Mouse (Mus musculus): Measurements from ENCODE around the gene Mark4.

The Mark4 gene

DNA sequence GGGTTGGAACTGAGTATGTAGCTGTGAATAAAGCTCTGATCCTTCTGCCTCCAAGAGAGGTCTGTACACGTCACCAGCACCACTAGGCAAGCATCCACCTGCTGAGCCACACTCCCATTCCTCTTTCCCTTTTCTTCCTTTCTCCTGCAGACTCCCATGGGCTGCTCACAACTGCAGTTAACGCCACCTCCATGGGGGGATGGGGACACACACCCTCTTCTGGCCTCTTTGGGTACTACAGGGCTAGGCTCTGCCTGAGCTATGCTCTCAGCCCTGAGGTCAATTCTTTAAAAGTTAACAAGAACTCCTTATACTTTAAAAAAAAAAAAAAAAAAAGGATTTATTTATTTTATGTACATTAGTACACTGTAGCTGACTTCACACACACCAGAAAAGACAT is 26.1 kb downstream of the Mark4 start:
- no peak for DNase-seq

DNA sequence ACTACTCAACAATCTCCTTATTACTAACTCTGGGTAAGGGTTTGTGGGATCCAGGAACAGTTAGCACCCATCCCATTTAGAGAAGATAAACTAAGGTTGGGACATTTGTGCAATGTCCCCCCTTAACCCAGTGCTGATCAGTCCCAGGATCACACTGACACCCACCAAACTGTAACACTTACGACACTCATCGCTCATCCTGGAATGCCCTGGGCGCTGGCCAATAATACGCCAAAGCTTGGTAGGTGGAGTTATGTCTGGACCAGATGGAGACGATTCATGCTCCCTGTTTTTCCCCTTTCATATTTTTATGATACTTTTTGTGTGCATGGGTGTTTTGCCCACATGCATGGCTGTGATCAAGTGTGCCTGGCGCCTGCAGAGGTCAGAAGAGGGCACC is 28.2 kb downstream of the Mark4 start:
- DNase-seq = no peak

DNA sequence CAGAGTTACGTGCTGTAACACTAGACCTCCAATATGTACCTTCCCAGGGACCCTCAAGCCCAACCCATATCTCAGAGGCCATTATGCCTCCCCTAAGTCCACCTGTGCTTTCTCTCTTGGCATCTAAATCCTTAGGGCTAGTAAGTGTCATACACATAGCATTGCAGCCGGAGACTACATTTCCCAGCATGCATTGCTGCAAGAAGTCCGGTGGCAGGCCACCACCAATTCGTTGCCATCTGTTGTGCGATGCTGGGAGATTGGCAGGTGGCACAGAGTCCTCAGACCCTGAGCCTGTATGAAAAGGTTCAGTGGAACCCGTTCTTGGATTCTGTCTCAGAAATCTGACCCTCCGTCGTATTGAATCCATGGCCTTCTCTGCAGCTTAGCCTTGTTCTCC is 28.9 kb downstream of the Mark4 start:
- DNase-seq = no peak

DNA sequence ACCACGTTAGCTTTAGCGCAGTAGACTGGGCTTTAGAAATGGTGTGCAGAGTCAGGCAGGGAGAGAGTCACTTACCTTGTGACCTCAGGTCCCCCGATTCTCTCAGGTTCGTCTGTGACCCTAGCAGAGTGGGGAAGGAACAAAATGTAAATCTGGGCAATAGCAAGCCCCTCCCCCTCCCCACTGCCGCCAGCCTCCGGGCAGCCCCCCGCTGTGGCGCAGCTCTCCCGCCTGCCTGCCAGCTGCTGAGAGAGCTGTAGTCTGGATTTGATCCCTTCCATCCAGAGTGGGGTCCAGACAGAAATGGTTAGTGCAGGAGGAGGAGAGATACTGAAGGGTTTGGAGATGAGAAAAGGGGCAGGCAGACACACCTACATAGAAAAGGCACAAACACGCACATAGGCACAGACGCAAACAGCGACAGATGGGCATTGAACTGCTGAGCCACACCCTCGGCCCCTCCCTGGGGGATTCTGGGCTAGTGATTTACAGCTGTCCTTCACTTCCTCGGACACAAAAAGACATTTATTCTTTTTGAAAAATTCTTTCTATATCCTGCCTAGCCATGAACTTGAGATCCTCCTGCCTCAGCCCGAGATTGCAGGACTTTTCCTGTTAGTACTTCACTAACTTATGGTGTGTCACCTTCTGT is 30.5 kb downstream of the Mark4 start:
- no peak for DNase-seq

DNA sequence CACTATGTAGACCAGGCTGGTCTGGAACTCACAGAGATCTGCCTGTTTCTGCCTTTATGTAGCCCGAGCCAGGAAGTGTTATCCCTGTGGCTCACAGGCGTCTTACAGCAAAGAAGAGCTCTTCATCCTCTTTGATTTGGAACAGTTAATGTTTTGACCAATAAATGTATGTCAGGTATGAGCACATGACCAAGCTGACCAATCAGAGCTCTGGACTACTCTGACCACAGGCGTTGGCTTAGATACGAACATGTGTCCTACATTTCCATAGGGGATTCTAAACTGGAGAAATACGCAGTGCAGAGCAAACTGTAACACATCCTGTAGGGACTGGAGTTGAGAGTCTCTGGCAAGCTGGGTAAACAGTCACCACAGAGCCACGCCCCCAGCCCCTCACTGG is 31.7 kb downstream of the Mark4 start:
- DNase-seq = no peak

DNA sequence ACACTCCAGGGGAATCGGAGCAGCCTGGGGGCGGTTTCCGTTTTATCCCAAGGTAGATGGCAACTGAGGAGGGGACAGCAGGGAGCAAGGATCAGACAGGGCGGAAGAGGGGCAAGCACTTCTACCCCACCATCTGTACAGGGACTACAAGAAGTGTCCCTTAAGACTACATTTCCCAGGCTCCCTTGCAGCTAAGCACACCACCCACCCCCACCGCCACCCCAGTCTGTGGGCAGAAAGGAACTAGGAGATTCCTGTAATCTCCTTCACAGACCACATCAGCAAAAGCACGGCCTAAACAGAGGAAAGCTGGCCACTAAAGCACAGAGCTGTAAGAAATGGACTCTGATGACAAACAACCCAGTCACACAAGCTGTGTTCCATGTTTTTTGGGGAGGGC is 32.3 kb downstream of the Mark4 start:
- DNase-seq = no peak

DNA sequence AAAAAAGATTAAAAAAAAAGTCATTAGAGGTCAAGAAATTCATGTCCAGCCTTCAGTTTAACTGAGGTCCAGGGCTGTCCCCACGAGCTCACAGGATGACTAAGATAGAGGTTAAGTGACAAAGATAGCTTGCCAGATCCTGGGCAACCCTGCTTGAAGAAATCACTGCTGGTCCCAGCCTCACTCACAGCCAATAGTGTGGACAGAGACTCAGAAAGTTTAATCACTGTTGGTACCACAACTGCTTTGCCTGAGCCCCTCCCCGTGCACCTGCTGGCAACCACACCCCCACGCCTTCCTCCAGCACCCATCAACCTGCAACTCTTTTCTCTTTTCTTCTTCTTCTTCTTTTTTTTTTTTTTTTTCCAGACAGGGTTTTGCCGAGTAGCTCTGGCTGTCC is 34.6 kb downstream of the Mark4 start:
- DNase-seq = no peak

DNA sequence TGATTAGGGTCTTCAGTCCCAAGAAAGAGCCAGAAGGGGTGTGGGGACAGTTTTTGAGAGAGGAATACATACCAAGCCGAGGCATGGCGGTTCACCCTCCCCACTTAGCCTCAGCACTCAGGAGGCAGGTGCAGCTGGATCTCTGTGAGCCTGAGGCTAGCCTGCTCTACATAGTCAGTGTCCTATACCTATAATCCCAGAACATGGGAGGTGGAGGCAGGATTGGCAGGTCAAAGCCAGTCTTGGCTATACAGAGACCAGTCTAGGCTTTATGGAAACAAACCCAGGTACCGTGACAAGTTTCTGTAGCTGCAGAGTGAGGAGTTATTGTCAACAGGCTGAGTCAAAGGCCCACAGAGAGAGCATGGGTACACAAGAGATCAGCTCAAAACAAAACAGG is 35.5 kb downstream of the Mark4 start:
- DNase-seq = no peak

DNA sequence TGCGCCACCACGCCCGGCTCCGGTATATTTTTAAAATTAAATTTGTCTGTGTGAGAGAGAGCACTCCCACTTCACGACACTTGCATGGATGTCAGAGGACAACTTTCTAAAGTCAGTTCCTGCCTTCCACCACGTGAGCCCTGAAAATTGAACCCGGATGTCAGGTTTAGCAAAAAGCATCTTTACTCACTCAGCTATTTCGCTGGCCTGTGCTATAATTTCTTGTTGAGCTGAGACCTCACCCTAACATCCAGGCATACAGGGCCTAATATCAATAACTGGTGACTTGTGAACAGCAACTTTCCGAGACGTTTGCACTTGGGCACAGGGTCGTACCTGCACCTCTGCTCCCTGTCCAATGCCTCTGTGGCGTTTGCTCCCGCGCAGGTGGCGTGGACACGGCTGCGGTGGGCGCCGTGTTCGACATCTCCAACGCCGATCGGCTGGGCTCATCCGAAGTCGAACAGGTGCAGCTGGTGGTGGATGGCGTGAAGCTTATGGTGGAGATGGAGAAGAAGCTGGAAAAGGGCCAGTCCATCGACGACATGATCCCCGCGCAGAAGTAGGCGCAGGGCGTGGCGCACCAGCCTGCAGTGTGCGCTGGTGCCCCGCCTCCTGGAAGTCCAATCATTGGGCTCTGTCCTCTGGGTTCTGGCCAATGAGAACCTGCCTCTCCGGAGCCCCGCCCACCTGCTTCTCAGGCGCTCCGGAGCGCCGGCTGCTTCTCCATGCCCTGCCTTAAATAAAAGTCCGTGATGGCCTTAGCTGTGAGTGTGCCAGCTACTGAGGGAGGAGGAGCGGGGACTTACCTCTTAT is 37.6 kb downstream of the Mark4 start:
- DNase-seq = peak; percentile 92 to 95

DNA sequence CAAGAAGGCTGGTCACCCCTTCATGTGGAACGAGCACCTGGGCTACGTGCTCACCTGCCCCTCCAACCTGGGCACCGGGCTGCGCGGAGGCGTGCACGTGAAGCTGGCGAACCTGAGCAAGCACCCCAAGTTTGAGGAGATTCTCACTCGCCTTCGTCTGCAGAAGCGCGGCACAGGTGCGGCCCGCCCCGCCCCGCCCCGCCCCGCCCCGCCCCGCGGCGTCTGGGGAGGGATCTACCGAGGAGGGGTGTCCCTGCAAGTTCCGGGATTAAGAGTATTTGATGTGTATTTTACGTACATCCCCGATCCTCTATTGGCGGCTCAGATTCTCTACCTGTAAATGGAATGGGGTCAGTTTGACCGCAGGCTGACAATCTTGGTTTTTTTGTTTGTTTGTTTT is 38.5 kb downstream of the Mark4 start:
- no peak for DNase-seq

DNA sequence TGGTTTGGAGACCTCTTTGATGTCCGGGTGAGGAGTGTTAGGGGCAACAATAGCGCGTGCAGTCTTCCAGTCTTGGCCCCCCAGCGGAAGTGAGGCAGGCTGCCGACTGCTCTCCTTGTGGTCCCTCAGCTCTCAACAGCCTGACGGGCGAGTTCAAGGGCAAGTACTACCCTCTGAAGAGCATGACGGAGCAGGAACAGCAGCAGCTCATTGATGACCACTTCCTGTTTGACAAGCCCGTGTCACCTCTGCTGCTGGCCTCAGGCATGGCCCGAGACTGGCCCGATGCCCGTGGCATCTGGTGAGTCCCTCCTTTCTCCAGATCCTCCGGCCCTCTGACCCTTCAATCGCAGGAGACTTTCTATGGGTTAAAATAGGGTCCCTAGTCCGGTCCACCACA is 42.0 kb downstream of the Mark4 start:
- no peak for DNase-seq

DNA sequence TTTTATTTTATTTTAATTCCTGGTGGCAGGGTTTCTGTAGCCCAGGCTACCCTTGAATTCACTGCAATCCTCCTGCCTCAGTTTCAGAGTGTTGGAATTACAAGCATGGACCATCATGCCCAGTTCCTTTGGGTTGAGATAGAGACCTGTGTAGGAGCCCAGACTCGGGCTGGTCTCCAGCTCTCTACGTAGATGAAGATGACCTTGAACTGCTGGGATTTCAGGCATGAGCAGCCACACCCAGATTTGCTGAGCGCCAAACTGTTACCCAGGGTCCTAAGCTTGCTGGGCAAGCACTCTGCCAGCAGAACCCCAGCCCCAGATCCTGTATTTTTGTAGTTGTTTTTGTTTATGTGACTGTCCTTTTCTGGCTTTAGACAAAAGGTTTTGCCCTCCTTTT is 45.1 kb downstream of the Mark4 start:
- DNase-seq = no peak

DNA sequence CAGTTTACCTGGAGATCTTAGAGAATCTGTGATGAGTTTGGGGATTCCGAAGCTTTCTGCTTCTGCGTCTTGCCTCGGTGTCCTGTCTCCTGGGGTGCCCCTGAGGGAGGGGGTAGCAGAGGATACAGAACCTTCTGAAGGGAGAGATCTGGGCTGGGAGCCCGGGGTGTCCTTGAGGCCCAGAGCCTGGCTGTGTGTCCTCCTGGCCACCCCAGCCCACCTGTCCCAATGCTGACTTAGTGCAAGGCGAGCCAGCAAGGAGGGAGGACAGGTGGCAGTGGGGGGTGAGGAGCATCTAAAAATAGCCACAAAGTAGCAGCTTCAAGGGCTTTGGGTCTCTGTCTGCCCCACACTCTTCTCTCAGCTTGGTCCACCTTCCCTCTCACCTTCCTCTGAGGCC is 46.8 kb downstream of the Mark4 start:
- no peak for DNase-seq

DNA sequence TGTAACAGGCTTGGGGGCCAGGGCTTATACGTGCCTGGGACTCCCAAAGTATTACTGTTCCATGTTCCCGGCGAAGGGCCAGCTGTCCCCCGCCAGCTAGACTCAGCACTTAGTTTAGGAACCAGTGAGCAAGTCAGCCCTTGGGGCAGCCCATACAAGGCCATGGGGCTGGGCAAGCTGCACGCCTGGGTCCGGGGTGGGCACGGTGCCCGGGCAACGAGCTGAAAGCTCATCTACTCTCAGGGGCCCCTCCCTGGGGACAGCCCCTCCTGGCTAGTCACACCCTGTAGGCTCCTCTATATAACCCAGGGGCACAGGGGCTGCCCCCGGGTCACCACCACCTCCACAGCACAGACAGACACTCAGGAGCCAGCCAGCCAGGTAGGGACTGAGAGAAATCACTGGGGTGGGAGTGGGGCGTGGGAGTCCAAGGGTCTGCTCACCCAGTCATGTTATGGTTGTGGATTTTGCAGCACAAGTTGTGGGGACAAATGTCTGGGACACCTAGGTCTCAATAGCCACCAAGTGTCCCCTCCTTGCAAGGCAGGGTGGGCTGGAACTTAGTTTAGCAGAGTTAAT is 47.8 kb downstream of the Mark4 start:
- no peak for DNase-seq

DNA sequence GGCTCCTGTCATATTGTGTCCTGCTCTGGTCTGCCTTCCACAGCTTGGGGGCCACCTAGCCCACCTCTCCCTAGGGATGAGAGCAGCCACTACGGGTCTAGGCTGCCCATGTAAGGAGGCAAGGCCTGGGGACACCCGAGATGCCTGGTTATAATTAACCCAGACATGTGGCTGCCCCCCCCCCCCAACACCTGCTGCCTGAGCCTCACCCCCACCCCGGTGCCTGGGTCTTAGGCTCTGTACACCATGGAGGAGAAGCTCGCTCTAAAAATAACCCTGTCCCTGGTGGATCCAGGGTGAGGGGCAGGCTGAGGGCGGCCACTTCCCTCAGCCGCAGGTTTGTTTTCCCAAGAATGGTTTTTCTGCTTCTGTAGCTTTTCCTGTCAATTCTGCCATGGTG is 48.9 kb downstream of the Mark4 start:
- no peak for DNase-seq

DNA sequence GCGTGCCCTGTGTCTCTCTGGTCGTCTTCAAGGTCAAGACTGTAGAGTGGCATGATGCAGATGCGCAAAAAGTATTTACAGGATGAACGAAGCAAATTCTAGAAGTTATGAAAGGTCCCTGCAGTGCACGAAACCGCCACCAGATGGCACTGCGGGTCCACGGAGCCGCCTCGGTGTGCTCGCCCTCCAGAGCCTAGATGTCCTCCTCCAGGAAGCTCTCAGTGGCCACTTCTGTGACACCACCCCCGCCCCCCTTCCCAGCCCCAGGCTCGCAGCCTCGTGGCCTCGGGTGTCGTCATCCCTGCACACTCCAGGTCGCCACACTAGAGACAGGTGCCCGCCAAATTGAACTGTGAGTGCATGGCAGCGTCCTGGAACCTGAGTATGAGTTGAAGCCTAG is 53.2 kb downstream of the Mark4 start:
- DNase-seq = peak; percentile 89 to 91

DNA sequence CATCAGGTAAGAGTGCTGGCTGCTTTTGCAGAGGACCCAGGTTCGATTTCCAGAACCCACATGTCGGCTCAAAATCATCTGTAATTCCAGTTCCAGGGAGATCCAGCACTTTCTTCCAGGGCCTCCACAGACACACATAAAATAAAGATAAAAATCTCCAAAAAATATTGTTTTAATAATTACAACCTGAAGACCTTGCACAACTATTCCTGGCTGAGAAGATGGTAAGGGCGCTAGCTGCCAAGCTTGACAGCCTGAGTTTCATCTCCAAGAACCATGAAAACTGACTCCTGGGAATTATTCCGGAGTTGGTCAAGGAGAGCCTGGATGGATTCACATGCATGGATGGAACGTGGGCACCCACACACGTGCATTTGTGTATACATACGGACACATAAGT is 54.1 kb downstream of the Mark4 start, which contains the start of gene Ckm:
Gene Ckm (plus strand): TSS at position 301 of the 400 bp plus-strand sequence.
- DNase-seq = no peak

DNA sequence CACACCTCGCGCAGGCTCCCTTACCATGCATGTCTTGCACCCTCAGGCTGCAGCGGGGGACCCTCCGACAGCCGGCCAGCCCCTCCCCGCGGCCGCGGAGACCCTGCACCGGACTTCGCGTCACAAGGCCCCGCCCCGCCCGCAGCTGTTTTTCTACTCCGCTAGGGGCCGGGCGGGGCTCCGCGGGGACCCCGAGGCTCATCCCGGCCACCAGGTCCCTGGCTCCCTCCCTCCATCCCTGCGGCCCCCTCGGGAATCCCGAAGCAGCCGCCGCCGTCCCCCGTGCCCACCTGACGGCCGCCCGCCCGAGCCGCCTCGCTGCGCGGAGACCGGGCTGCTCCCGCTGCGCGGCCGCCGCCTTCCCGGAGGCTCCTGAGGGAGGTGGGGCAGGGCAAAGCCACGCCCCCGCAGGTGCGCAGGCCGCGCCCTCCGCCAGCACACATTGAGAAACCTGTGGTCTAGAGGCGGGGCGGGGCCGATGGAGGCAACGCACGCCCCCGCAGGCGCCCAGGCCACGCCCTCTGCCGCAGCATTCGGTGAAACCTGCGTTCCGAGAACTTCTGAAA is 54.8 kb downstream of the Mark4 start, which contains the start of gene Klc3:
Gene Klc3 (minus strand): TSS at position 374 of the 566 bp plus-strand sequence.
- DNase-seq = peak; percentile 77 to 88

DNA sequence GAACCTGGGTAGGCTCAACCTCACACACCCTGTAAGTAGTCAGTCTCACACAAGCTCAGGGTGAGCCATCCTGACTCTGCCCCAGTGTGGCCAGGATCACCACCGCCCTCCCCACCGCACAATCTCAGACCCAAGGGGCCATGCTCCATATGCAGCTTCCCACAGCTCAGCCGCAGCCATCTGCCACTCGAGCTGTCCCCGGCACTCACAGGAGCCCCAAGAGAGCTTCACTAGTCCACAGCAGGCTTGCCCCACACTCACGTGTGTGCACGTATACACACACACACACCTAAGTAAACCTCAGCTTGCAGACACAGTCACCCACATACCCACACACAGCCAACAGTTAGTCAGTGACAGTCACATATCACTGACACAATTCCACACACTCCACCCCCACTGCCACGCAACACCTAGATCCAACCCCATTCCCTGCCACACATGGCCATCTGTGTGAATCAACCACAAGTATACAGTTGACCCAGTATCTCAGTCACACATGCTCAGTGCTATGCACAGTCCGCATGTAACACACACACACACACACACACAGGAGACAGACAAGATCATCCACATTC is 56.0 kb downstream of the Mark4 start:
- no peak for DNase-seq

DNA sequence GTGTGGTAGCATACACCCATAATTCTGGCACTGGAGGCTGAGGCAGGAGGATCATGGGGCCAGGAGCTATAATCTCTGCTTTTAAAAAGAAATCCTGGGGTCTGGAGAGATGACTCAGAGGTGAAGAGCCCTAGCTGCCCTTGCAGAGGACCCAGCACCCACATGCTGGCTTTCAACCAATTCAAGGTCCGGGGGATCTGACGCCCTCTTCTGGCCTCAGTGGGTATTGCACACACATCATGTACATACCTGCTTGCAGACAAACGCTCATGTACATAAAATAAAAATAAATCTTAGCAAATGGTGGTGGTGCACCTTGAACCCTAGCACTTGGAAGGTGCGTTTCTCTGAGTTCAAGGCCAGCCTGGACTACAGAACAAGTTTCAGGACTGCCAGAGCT is 57.7 kb downstream of the Mark4 start:
- no peak for DNase-seq

DNA sequence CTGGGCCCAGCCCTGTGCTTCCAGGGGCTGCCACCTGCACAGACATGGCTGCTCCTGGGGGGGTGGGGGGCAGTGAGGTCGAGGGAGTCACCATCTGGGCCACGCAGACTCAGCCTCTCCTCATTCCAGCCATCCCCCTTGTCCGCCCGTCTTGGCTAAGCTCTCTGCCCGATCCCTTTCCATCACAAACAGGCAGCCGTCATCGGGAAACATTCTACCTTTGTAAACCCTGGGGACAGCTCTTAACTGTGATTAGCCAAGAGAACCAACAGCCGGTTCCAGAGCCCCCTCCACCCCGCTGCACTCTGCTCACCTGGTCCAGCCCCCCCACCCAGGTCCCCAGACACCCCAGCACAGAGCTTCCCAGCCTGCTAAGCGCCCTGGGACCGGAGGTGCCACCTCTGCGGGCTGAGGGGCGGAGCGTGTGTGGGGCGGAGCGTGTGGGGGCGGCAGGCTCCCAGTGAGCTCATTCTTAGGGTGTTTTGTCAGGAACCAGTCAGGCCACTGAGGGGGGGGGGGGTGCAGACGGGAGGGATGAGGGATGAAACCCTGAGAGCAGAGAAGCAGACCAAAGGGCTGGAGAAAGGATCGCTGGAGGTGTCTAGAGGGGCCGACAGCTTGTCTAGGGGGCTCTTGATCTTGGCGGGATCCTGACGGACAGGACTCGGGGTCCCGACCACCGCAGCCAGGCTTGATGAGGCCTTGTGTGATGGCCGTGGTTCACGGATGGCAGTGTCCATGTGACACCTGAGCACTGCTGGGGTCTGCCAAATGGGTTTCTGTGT is 58.9 kb downstream of the Mark4 start:
- peak; percentile 71 to 82 for DNase-seq

DNA sequence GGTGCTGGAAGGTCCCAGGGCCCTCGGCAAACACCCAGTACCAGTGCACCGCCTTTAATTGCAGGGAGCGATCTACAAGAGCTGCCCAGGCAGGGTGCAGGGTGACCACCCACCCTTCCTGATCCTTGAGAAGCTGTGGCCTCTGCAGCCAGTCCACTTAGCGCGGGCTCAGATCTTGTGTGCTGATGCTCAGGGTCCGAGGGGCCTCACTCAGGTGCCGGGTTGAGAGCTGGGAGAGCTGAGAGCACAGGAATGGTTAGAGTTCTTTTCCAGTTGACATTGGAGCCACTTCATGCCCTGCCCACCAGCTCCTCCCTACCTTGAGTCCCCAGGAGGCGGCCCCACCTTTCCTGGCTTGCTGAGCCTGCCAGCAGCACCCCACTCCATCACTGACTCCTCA is 64.1 kb downstream of the Mark4 start:
- no peak for DNase-seq

Measured in kidney, postnatal 4 days (tissue).